Mouse (Mus musculus) lung, postnatal 25 days (tissue): Measurements from ENCODE around the gene Cdc73.
A peak's percentile ranks its signal among the peaks of the same experiment; 100 is the strongest.
"Not testable (repeated sequence)": the region's sequence is repeated elsewhere in the genome, so short reads cannot be mapped to it uniquely, and the experiment has no call there.

Experiments used
- DNase-seq: peaks from one replicate; pipeline ENCODE4 v3.0.0; 2022; ENCODE audit warnings: low spot score

Cdc73 gene

DNA sequence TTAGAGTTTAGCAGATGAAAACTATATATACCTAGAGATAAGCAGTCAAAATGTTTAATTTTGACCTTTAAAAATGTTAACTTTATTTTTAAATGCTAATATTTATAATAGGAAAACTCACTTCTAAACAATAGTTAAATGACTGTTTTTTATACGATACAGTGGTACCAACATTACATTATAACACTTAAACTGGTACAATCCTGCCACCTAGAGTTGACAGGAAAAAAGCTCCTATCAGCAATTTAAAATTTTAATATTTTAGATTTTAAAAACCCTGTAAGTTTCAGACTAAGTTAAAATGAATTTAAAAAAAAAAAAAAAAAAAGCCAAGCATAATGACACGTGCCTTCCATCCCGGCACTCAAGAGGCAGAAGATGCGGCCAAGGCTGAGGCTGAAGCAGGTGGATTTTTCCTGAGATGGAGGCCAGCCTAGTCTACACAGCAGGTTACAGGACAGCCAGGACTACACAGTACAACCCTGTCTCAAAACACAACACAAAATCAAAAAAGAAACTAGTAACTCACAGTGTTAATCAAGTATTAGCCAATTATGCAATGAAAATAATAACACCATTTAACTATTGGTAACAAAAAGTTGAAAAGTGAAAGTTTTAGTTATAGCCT lies 26.8 kb downstream of the Cdc73 start:
- no peak for DNase-seq

- not testable (repeated sequence) for DNase-seq
These were observed 37.9 kb downstream of the Cdc73 start for GRCm38 (mm10) chr1:143664786-143665185.

DNA sequence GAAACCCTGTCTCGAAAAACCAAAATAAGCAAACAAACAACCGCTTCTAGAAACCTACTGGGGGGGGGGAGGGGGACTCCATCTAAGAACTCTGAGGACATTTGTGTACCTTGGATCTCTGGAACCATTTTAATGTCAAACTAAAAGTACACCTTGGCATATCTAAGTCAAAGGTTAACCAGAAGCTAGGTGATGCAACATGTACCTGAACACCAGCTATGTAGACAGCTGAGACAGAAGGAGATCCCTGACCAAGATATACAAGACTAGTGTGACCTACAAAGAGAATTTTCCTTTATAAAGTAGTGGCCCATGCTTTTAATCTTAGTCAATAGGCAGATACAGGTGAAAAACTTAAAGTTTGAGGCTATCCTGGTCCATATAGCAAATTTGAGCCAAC lies 39.5 kb downstream of the Cdc73 start:
- DNase-seq, result no peak

GRCm38 (mm10) chr1:143653646-143654045 lies 49.0 kb downstream of the Cdc73 start:
- no peak for DNase-seq

- DNase-seq, result no peak
These were observed 52.4 kb downstream of the Cdc73 start for GRCm38 (mm10) chr1:143650317-143650716.

DNA sequence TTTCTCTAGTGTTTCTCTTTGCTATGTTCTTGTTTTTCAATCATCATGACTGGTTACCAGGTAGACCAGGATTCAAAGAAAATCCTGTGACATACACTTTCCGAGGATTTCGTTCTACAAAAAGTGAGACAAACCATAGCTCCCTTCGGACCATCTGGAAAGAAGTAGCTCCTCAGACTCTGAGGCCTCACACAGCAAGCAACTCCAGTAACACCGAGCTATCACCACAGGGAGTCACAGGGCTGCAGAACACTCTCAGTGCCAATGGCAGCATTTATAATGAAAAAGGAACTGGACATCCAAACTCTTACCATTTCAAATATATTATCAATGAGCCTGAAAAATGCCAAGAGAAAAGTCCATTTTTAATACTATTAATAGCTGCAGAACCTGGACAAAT lies 56.5 kb downstream of the Cdc73 start:
- no peak for DNase-seq

GRCm38 (mm10) chr1:143645386-143645785 lies 57.3 kb downstream of the Cdc73 start:
- no peak for DNase-seq

DNA sequence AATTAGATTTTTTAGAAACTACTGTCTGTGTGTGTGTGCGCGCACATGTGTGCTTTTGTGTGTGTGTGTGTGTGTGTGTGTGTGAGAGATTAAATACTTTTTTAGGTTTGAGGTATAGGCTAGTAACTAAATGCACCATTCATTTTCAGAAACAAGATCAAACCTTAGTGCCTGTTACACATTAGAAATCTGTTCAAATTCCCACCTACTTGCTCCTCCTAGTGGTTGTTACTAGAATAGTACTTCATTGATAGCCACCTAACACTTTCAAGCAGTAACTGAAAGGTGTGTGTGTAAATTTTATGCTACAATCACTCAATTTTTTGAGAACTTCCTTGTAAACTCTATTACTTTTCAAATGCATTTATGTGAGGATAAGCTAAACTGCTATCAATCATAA lies 58.5 kb downstream of the Cdc73 start:
- peak; percentile 30 for DNase-seq

GRCm38 (mm10) chr1:143640650-143641407 lies 61.9 kb downstream of the Cdc73 start, which contains the start of gene B3galt2:
Gene B3galt2, plus strand, starts transcription at chr1:143640664.
- no peak for DNase-seq

- DNase-seq, result no peak
These were observed 69.7 kb downstream of the Cdc73 start for GRCm38 (mm10) chr1:143632854-143633587.

DNA sequence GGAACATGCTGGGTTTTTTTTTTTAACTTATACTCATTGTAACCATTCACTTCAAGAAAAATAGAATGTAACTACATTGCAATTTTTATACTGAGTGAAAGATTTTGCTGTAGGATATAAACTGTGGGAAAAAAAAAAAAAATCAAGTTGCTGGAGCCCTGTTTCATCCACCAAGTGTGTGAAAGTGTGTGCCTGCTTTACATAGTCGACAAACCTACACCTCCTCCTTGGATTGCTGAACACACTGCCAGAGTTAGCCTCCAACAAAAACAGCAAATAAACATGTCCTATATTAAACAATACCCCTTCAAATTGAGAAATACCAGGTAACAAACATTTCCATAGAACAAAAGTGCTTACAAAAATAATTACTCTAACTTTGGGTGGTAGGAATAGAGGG lies 70.3 kb downstream of the Cdc73 start:
- no peak for DNase-seq

DNA sequence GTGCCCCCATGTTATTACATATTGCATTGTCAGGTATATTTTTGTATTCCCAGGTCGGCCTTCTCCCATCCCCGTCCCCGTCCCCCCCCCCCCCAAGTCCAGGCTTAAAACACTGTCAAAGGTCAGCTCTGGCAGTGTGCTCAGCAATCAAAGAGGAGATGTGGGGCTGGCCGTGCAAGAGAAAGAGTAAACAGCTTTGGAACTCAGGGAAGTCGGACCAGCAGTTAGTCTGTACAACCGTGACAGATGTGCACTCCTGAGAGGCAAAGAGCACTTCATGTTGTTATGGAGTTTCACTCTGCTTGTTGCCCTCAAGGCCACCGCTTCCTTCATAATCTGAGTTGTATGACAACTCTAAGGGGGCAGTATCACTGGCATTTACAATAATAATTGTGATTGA lies 71.4 kb downstream of the Cdc73 start:
- no peak for DNase-seq

DNA sequence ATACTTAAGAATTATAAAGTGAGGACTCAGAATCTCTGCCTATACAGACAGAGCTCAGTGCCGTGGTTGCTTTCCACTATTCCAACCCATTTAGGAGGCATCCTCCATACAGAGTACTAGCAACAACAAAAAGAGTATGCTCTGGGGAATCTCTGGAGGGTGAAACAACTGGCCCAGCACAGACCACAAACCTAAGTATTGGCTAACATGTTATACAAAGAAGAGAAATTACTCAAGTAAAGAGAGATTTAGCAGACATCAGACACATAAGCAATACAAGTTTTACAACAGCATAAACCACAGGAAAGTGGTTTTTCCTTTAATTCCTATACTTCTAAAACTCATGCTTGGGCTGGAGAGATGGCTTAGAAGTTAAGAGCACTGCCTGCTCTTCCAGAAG lies 80.1 kb downstream of the Cdc73 start:
- DNase-seq, result no peak

GRCm38 (mm10) chr1:143621930-143622329 lies 80.8 kb downstream of the Cdc73 start:
- DNase-seq, result no peak

- no peak for DNase-seq
These were observed 82.9 kb downstream of the Cdc73 start for GRCm38 (mm10) chr1:143619760-143620159.

DNA sequence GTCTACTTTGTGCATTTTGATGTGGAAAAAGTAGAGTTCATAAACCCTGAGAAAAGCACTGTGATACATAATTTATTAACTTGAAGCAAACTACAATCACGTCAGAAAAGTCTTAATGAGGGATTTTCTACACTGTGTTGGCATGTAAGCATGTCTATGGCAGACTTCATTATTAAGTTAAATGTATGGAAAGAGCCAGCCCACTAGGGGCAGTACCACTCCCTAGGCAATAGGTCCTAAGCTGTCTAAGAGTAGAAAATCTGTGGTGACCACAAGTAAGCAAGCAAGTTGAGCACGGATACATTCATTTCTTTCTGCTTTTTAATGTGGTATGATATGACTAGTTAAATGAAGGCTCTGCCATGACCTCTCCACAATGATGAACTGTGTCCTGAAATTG lies 89.8 kb downstream of the Cdc73 start:
- no peak for DNase-seq

GRCm38 (mm10) chr1:143608911-143609310 lies 93.8 kb downstream of the Cdc73 start:
- no peak for DNase-seq

DNA sequence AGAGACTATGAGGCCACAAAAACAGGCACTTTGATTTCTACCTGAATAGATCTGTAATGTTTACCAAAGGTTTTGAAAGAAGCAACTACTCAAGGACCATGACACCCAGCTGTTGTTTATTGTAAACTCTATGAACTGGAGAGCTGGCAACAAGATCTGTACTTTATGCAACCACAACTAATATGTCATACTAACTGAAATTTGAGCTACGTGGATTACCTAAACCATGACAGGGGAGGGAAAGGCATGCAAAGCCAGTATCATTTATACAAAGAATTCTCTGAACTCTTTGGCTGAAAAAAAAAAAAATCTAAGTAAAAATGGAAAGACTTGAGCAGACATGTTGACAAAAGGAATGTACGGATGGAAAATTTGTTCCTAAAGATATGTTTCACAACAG lies 105.8 kb downstream of the Cdc73 start:
- no peak for DNase-seq

- DNase-seq, result no peak
These were observed 125.7 kb downstream of the Cdc73 start for GRCm38 (mm10) chr1:143576824-143577543.

DNA sequence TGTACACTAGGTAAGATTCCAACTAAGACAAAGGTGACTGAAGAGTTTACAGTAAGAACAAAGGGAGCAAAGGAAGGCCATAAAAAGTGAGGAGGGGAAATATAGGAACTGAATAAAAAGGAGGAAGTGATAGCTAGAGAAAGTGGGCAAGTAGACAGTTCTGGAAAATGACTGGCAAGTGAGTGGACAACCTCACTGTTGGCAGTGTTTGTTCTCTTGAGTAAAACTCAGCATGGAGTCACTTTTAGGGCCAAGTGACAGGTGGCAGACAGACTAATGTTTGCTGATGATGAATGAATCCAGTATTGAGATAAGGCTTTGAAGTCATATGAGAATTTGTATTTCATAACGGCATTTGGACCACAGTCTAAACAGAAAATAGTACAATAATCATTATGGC lies 144.5 kb downstream of the Cdc73 start:
- DNase-seq, result no peak

- DNase-seq, result no peak
These were observed 147.2 kb downstream of the Cdc73 start for GRCm38 (mm10) chr1:143555533-143555932.

GRCm38 (mm10) chr1:143554621-143555020 lies 148.1 kb downstream of the Cdc73 start:
- no peak for DNase-seq
